Mouse (Mus musculus): ENCODE results near the gene Zfp217.

DNA sequence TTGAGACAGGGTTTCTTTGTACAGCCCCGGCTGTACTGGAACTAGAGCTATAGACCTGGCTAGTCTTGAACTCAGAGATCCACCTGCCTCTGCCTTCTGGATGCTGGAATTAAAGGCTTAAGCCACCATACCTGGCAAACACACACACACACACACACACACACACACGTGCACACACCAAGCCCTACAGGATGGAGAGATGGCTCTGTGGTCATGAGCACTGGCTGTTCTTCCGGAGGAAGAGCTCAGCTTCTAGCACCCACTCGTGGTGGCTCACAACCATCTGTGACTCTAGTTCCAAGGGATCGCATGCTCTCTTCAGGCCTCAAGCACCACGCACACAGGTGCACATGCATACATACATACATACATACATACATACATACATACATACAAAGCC, 43.5 kb downstream of the Zfp217 start:
- TF ChIP-seq CTCF (IDR thresholded peaks at IDR 0.05; ENCODE audit: extremely low read depth, insufficient read length, insufficient replicate concordance, low read depth, low read length) (no peak), POLR2A (IDR thresholded peaks at IDR 0.05; ENCODE audit: low read depth, low read length) (no peak)
